Mouse (Mus musculus) right cerebral cortex, postnatal 4 days (tissue): ENCODE measurements at regions not wholly inside any gene's neighbourhood (a gene's known extent, or its start where the extent isn't known, plus 50 kb on each side); places are given as distances from the start of the nearest gene placed in this dataset.
"Not testable (repeated sequence)": the region's sequence is repeated elsewhere in the genome, so short reads cannot be mapped to it uniquely, and the experiment has no call there.

Experiments used
- DNase-seq: peaks from one replicate; pipeline ENCODE4 v3.0.0-alpha.2; 2022

GRCm38 (mm10) chr2:16811401-16812281, 455.5 kb downstream of the Plxdc2 start:
- not testable (repeated sequence) for DNase-seq

GRCm38 (mm10) chr2:16820442-16820841, 464.3 kb downstream of the Plxdc2 start:
- DNase-seq = no peak

GRCm38 (mm10) chr2:16824681-16825230, 468.7 kb downstream of the Plxdc2 start:
- no peak for DNase-seq

GRCm38 (mm10) chr2:16827266-16827665, 471.2 kb downstream of the Plxdc2 start:
- DNase-seq = no peak

- peak; percentile 46 for DNase-seq
These were observed 479.9 kb downstream of the Plxdc2 start for GRCm38 (mm10) chr2:16835960-16836359.

GRCm38 (mm10) chr2:16838718-16839117, 482.6 kb downstream of the Plxdc2 start:
- no peak for DNase-seq

GRCm38 (mm10) chr2:16849916-16850315, 493.8 kb downstream of the Plxdc2 start:
- DNase-seq = peak; percentile 7

GRCm38 (mm10) chr2:16860056-16860455, 504.0 kb downstream of the Plxdc2 start:
- DNase-seq = no peak

GRCm38 (mm10) chr2:16866163-16866852, 510.2 kb downstream of the Plxdc2 start:
- no peak for DNase-seq

GRCm38 (mm10) chr2:16892381-16892780, 536.3 kb downstream of the Plxdc2 start:
- not testable (repeated sequence) for DNase-seq

GRCm38 (mm10) chr2:16909246-16910038, 553.3 kb downstream of the Plxdc2 start:
- no peak for DNase-seq

- DNase-seq = no peak
These were observed 558.5 kb downstream of the Plxdc2 start for GRCm38 (mm10) chr2:16914633-16915032.

GRCm38 (mm10) chr2:16929974-16930373, 573.9 kb downstream of the Plxdc2 start:
- DNase-seq = no peak

GRCm38 (mm10) chr2:16959432-16959831, 603.3 kb downstream of the Plxdc2 start:
- no peak for DNase-seq

- DNase-seq = no peak
These were observed 621.3 kb downstream of the Plxdc2 start for GRCm38 (mm10) chr2:16977380-16977779.

GRCm38 (mm10) chr2:16982823-16983222, 626.7 kb downstream of the Plxdc2 start:
- DNase-seq = no peak

- DNase-seq = no peak
These were observed 627.6 kb downstream of the Plxdc2 start for GRCm38 (mm10) chr2:16983583-16984221.
